Mouse (Mus musculus) olfactory bulb, adult 2 months (tissue): ENCODE measurements around the gene Myo1a. TPM values are rescaled to one million over a fixed set of nuclear protein-coding genes. Genes with fewer than 3 reads are reported as not detected.

ENCODE experiments used
- H3K27ac ChIP-seq: fragments of 200-500 bp; 2 replicates; pipeline ENCODE4 v1.5.1; 2012; ENCODE audit warnings: low read depth, low read length; ENCODE audit not compliant: insufficient read depth
- H3K4me1 ChIP-seq: fragments of 200-500 bp; 2 replicates; pipeline ENCODE4 v1.6.1; 2012; ENCODE audit warnings: low read length; ENCODE audit not compliant: control insufficient read depth, insufficient read depth
- H3K4me3 ChIP-seq: fragments of 200-500 bp; 2 replicates; pipeline ENCODE4 v1.5.1; 2012; ENCODE audit warnings: mild to moderate bottlenecking, low read depth, low read length, moderate library complexity; ENCODE audit not compliant: insufficient read depth
- CTCF ChIP-seq: fragments of 200-500 bp; IDR thresholded peaks from 2 replicates; pipeline ENCODE4 v1.5.1; 2012; ENCODE audit warnings: low read depth, mild to moderate bottlenecking, low read length, moderate library complexity; ENCODE audit not compliant: insufficient read depth
- POLR2A ChIP-seq: fragments of 200-500 bp; IDR thresholded peaks from 2 replicates; pipeline ENCODE4 v1.6.1; 2012; ENCODE audit warnings: mild to moderate bottlenecking, low read depth, low read length, moderate library complexity; ENCODE audit not compliant: insufficient read depth
- WGBS: fragments of 180-500 bp; shearing (Covaris S2); methylation state at CpG from one replicate; pipeline ENCODE4 v1.1.7; 2018; 5-methylcytosine and 5-hydroxymethylcytosine counted together
- polyA plus RNA-seq: library from polyadenylated mRNA; stranded (reverse); fragments of >200 nt; gene quantifications from 2 replicates; pipeline ENCODE4 v1.2.4, GENCODE M21; 2012; ENCODE audit warnings: low replicate concordance; ENCODE audit not compliant: missing spikeins, insufficient read depth, insufficient read length

Gene Myo1a
- polyA plus RNA-seq, 1 experiment: not detected

DNA sequence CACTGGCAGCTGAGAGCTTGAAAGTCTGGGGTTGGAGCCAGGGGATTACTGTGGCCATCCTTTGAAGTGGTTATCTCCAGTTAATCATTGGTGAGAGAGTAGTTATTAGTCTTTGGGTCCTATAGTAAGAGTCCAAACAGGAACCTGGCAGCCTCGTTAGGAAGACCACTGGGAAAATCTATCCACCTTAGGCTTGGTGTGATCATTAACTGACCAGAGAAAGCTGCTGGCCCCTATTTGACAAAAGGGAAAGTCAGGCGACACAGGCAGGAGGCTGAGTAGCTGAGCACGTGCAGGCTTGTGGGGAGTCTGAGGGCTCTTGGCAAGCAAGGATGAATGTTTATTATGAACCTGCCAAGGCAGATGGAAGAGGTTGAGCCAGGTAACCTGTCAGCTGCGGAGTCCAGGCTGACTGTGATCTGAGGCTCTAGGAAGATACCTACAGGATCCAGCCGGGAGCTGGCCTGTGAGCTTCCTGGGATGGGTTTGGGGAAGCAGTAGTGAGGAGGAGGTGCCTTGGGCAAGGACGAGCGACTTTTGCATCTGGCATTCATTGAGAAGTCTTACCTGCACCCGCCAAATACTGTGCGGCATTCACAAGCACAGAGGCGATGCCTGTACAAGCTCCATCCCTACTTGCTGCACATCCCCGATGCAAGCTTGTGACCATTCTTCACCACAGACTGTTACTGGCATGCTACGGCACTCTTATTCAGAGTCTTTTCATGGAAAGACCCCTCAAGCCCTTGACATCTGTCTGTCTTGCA lies 59.1 kb downstream of the Myo1a start:
- no peak overlapping the region for H3K27ac ChIP-seq
- no peak for TF ChIP-seq CTCF
- TF ChIP-seq POLR2A: no peak
- H3K4me3 ChIP-seq: no peak overlapping the region
- H3K4me1 ChIP-seq: peaks cover 5% of the 10 kb centered on the region; the same call in 1 of the 2 replicates
- WGBS: 54% methylated on average over 12 of the region's 12 CpGs

DNA sequence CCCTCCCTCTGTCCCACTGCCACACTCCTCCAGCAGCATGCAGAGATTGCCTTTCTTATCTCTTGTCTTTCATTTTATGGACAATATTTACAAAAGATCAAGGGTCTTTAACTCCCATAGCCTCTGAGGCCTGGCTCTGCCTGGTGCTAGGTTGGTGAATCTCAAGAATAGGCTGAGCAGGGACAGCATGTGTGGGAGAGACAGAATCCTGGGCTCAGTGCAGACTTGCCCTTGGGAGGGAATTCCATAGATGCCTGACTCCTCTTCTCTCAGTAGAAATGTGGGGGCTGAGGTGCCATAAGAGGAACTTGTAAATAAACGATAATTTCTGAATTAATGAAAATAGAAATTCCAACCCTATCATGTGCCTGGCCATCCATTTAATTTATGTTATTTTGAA lies 61.6 kb downstream of the Myo1a start:
- H3K4me3 ChIP-seq: no peak overlapping the region
- 84% methylated on average over 1 of the region's 1 CpGs for WGBS
- H3K4me1 ChIP-seq: peaks cover 5% of the 10 kb centered on the region; the same call in 1 of the 2 replicates
- no peak overlapping the region for H3K27ac ChIP-seq
- TF ChIP-seq POLR2A: no peak
- no peak for TF ChIP-seq CTCF

Other genes with a start within 250 kb of the Myo1a start
- gene Stac3, start 203.5 kb upstream of the Myo1a start, polyA plus RNA-seq: not detected in 2 replicates
- gene Ndufa4l2, start 190.2 kb upstream of the Myo1a start, polyA plus RNA-seq: not detected in 2 replicates
- not detected in 2 replicates for gene Shmt2, start 182.7 kb upstream of the Myo1a start, polyA plus RNA-seq
- not detected in 2 replicates for gene Nxph4, start 170.6 kb upstream of the Myo1a start, polyA plus RNA-seq
- 404 and 471 TPM in 2 replicates for gene Lrp1, start 84.0 kb upstream of the Myo1a start, polyA plus RNA-seq
- gene Stat6, start 62.2 kb upstream of the Myo1a start, polyA plus RNA-seq: not detected in 2 replicates
- not detected in 2 replicates for gene Nemp1, start 38.3 kb upstream of the Myo1a start, polyA plus RNA-seq
- not detected in 2 replicates for gene Nab2, start 36.6 kb upstream of the Myo1a start, polyA plus RNA-seq
- not detected in 2 replicates for gene Tac2, start 19.3 kb downstream of the Myo1a start, polyA plus RNA-seq
- not detected in 2 replicates for gene Zbtb39, start 34.4 kb downstream of the Myo1a start, polyA plus RNA-seq
- gene Gpr182, start 46.6 kb downstream of the Myo1a start, polyA plus RNA-seq: not detected in 2 replicates
- gene Rdh1, start 54.6 kb downstream of the Myo1a start, polyA plus RNA-seq: not detected in 2 replicates
- gene Rdh16f1, start 54.6 kb downstream of the Myo1a start, polyA plus RNA-seq: not detected in 2 replicates
- not detected in 2 replicates for gene Rdh9, start 71.2 kb downstream of the Myo1a start, polyA plus RNA-seq
- not detected in 2 replicates for gene Rdh16, start 96.0 kb downstream of the Myo1a start, polyA plus RNA-seq
- gene Rdh19, start 144.8 kb downstream of the Myo1a start, polyA plus RNA-seq: not detected in 2 replicates
- not detected in 2 replicates for gene Rdh16f2, start 161.3 kb downstream of the Myo1a start, polyA plus RNA-seq
- not detected in 2 replicates for gene Rdh7, start 183.6 kb downstream of the Myo1a start, polyA plus RNA-seq
- gene Sdr9c7, start 193.3 kb downstream of the Myo1a start, polyA plus RNA-seq: not detected in 2 replicates